Mouse (Mus musculus) small intestine, adult 2 months (tissue): ENCODE data around the gene Zcchc3.

Experiments used
- CTCF ChIP-seq: fragments of 200-500 bp; IDR thresholded peaks from 2 replicates; pipeline ENCODE4 v1.5.1; 2012; ENCODE audit warnings: low read depth, mild to moderate bottlenecking, control low read depth, inconsistent platforms, low read length, moderate library complexity, mixed read lengths; ENCODE audit not compliant: insufficient replicate concordance, insufficient read length; ENCODE audit errors: extremely low read depth
- POLR2A ChIP-seq: fragments of 200-500 bp; IDR thresholded peaks from 2 replicates; pipeline ENCODE4 v1.6.1; 2012; ENCODE audit warnings: low read depth, mild to moderate bottlenecking, control low read depth, inconsistent platforms, low read length, moderate library complexity

- no peak for TF ChIP-seq CTCF
- TF ChIP-seq POLR2A = no peak
Measured at GRCm38 (mm10) chr2:152411471-152411870, 3.4 kb downstream of the Zcchc3 start.
